Mouse (Mus musculus): Measurements from ENCODE around the gene Lrp8. TPM values are rescaled to one million over a fixed set of nuclear protein-coding genes. Genes with fewer than 3 reads are reported as not detected.

The Lrp8 gene
- polyA plus RNA-seq, 1 experiment from 2014 or later, result 0.56 TPM

- Histone ChIP-seq H3K27ac (ENCODE audit: low read length) (no peak overlapping the region), H3K4me2 (replicated peaks; ENCODE audit: low read depth, low read length) (no peak overlapping the region), H3K27me3 (replicated peaks; ENCODE audit: insufficient read depth, low read length) (no peaks in the 10 kb centered on the region), H3K4me3 (ENCODE audit: low read depth, low read length) (no peak overlapping the region), H3K9me3 (ENCODE audit: low read length) (no peaks in the 10 kb centered on the region), H3K36me3 (ENCODE audit: insufficient read depth, low read length) (no peaks in the 10 kb centered on the region), H3K9ac (replicated peaks; ENCODE audit: low read depth) (no peak overlapping the region), H3K4me1 (ENCODE audit: insufficient read depth, low read depth, low read length) (no peaks in the 10 kb centered on the region)
- no peak for TF ChIP-seq CTCF (IDR thresholded peaks at IDR 0.05)
- TF ChIP-seq EP300 (IDR thresholded peaks at IDR 0.05), result no peak
- DNase-seq (ENCODE audit: low spot score), result no peak
- ATAC-seq, result no peak
- WGBS, result 52% methylated on average over 22 of the region's 22 CpGs
Observed at GRCm38 (mm10) chr4:107834643-107835314, 32.7 kb downstream of the Lrp8 start.

GRCm38 (mm10) chr4:107835508-107835909 lies 33.4 kb downstream of the Lrp8 start:
- H3K4me1 ChIP-seq (ENCODE audit: insufficient read depth, low read depth, low read length), result no peaks in the 10 kb centered on the region
- H3K9ac ChIP-seq (replicated peaks; ENCODE audit: low read depth), result no peak overlapping the region
- H3K27me3 ChIP-seq (replicated peaks; ENCODE audit: insufficient read depth, low read length), result no peaks in the 10 kb centered on the region
- DNase-seq (ENCODE audit: low spot score) (no peak), ATAC-seq (no peak)
- TF ChIP-seq EP300 (IDR thresholded peaks at IDR 0.05) (no peak), CTCF (IDR thresholded peaks at IDR 0.05) (no peak)
- no peak overlapping the region for H3K4me2 ChIP-seq (replicated peaks; ENCODE audit: low read depth, low read length)
- no peaks in the 10 kb centered on the region for H3K36me3 ChIP-seq (ENCODE audit: insufficient read depth, low read length)
- WGBS, result 54% methylated on average over 5 of the region's 5 CpGs
- no peaks in the 10 kb centered on the region for H3K9me3 ChIP-seq (ENCODE audit: low read length)
- no peak overlapping the region for H3K4me3 ChIP-seq (ENCODE audit: low read depth, low read length)
- H3K27ac ChIP-seq (ENCODE audit: low read length), result no peak overlapping the region

GRCm38 (mm10) chr4:107836758-107837157 lies 34.7 kb downstream of the Lrp8 start:
- H3K4me2 ChIP-seq (replicated peaks; ENCODE audit: low read depth, low read length), result no peak overlapping the region
- ATAC-seq (no peak), DNase-seq (ENCODE audit: low spot score) (no peak)
- no peak overlapping the region for H3K27ac ChIP-seq (ENCODE audit: low read length)
- no peak for TF ChIP-seq EP300 (IDR thresholded peaks at IDR 0.05)
- no peak for TF ChIP-seq CTCF (IDR thresholded peaks at IDR 0.05)
- no peaks in the 10 kb centered on the region for H3K27me3 ChIP-seq (replicated peaks; ENCODE audit: insufficient read depth, low read length)
- no peaks in the 10 kb centered on the region for H3K36me3 ChIP-seq (ENCODE audit: insufficient read depth, low read length)
- no peak overlapping the region for H3K9ac ChIP-seq (replicated peaks; ENCODE audit: low read depth)
- H3K9me3 ChIP-seq (ENCODE audit: low read length), result no peaks in the 10 kb centered on the region
- H3K4me3 ChIP-seq (ENCODE audit: low read depth, low read length), result no peak overlapping the region
- 73% methylated on average over 5 of the region's 5 CpGs for WGBS
- no peaks in the 10 kb centered on the region for H3K4me1 ChIP-seq (ENCODE audit: insufficient read depth, low read depth, low read length)

- TF ChIP-seq CTCF (IDR thresholded peaks at IDR 0.05), result no peak
- TF ChIP-seq EP300 (IDR thresholded peaks at IDR 0.05), result no peak
- no peak overlapping the region for H3K9ac ChIP-seq (replicated peaks; ENCODE audit: low read depth)
- no peak for DNase-seq (ENCODE audit: low spot score)
- H3K27ac ChIP-seq (ENCODE audit: low read length), result no peak overlapping the region
- no peaks in the 10 kb centered on the region for H3K9me3 ChIP-seq (ENCODE audit: low read length)
- no peaks in the 10 kb centered on the region for H3K4me1 ChIP-seq (ENCODE audit: insufficient read depth, low read depth, low read length)
- whole genome bisulfite sequencing, result 87% methylated on average over 3 of the region's 3 CpGs
- no peak for ATAC-seq
- H3K36me3 ChIP-seq (ENCODE audit: insufficient read depth, low read length), result no peaks in the 10 kb centered on the region
- H3K27me3 ChIP-seq (replicated peaks; ENCODE audit: insufficient read depth, low read length), result no peaks in the 10 kb centered on the region
- H3K4me3 ChIP-seq (ENCODE audit: low read depth, low read length), result no peak overlapping the region
- no peak overlapping the region for H3K4me2 ChIP-seq (replicated peaks; ENCODE audit: low read depth, low read length)
Observed at GRCm38 (mm10) chr4:107837910-107838309, 35.8 kb downstream of the Lrp8 start.

GRCm38 (mm10) chr4:107843687-107844086 lies 41.6 kb downstream of the Lrp8 start:
- Histone ChIP-seq H3K36me3 (ENCODE audit: insufficient read depth, low read length) (no peaks in the 10 kb centered on the region), H3K9ac (replicated peaks; ENCODE audit: low read depth) (no peak overlapping the region), H3K27ac (ENCODE audit: low read length) (no peak overlapping the region), H3K4me1 (ENCODE audit: insufficient read depth, low read depth, low read length) (no peaks in the 10 kb centered on the region), H3K9me3 (ENCODE audit: low read length) (no peaks in the 10 kb centered on the region), H3K4me3 (ENCODE audit: low read depth, low read length) (no peak overlapping the region), H3K4me2 (replicated peaks; ENCODE audit: low read depth, low read length) (no peak overlapping the region), H3K27me3 (replicated peaks; ENCODE audit: insufficient read depth, low read length) (peaks cover 4% of the 10 kb centered on the region; the same call in 1 of the 2 replicates)
- ATAC-seq, result no peak
- WGBS, result 87% methylated on average over 8 of the region's 8 CpGs
- TF ChIP-seq EP300 (IDR thresholded peaks at IDR 0.05) (no peak), CTCF (IDR thresholded peaks at IDR 0.05) (no peak)
- no peak for DNase-seq (ENCODE audit: low spot score)

GRCm38 (mm10) chr4:107844971-107845370 lies 42.9 kb downstream of the Lrp8 start:
- Histone ChIP-seq H3K36me3 (ENCODE audit: insufficient read depth, low read length) (no peaks in the 10 kb centered on the region), H3K4me3 (ENCODE audit: low read depth, low read length) (no peak overlapping the region), H3K27ac (ENCODE audit: low read length) (no peak overlapping the region), H3K9me3 (ENCODE audit: low read length) (no peaks in the 10 kb centered on the region), H3K27me3 (replicated peaks; ENCODE audit: insufficient read depth, low read length) (peaks cover 4% of the 10 kb centered on the region; the same call in 1 of the 2 replicates), H3K4me2 (replicated peaks; ENCODE audit: low read depth, low read length) (no peak overlapping the region), H3K9ac (replicated peaks; ENCODE audit: low read depth) (no peak overlapping the region), H3K4me1 (ENCODE audit: insufficient read depth, low read depth, low read length) (no peaks in the 10 kb centered on the region)
- ATAC-seq (no peak), DNase-seq (ENCODE audit: low spot score) (peak; percentile 50)
- peak; percentile 90 for TF ChIP-seq CTCF (IDR thresholded peaks at IDR 0.05)
- TF ChIP-seq EP300 (IDR thresholded peaks at IDR 0.05), result no peak
- under 1% methylated on average over 10 of the region's 10 CpGs for WGBS
